Mouse (Mus musculus) erythroblast, embryonic 14.5 days (primary cell): ENCODE measurements around the gene 1190005I06Rik. TPM values are rescaled to one million over a fixed set of nuclear protein-coding genes. Genes with fewer than 3 reads are reported as not detected.

Source experiments
- H3K27me3 ChIP-seq: 2 replicates; pipeline ENCODE4 v1.6.1; 2012; ENCODE audit warnings: inconsistent platforms; ENCODE audit not compliant: control insufficient read depth
- H3K36me3 ChIP-seq: 2 replicates; pipeline ENCODE4 v1.6.1; 2012; ENCODE audit warnings: mild to moderate bottlenecking, inconsistent platforms; ENCODE audit not compliant: control insufficient read depth
- H3K4me1 ChIP-seq: 2 replicates; pipeline ENCODE4 v1.6.1; 2012; ENCODE audit warnings: inconsistent platforms; ENCODE audit not compliant: control insufficient read depth
- H3K4me3 ChIP-seq: replicated peaks from 2 replicates; pipeline ENCODE3; 2012; ENCODE audit warnings: moderate library complexity, mild to moderate bottlenecking, inconsistent platforms
- H3K9me3 ChIP-seq: 2 replicates; pipeline ENCODE4 v1.6.1; 2012; ENCODE audit warnings: low read length, inconsistent platforms, mixed read lengths; ENCODE audit not compliant: control insufficient read depth
- GATA1 ChIP-seq: IDR thresholded peaks from 2 replicates; pipeline ENCODE4 v1.6.1; 2012; ENCODE audit warnings: low read length, inconsistent platforms, mixed read lengths
- TAL1 ChIP-seq: IDR thresholded peaks from 3 replicates; pipeline ENCODE4 v1.6.1; 2012; ENCODE audit warnings: low read length, inconsistent platforms, mixed read lengths
- polyA plus RNA-seq: library from polyadenylated mRNA; stranded (reverse); fragments of >175 nt; gene quantifications from 2 replicates; pipeline ENCODE4 v1.2.3, GENCODE M21; 2012

1190005I06Rik gene
- polyA plus RNA-seq, 1 experiment = 0.20 TPM

GRCm38 (mm10) chr8:120672626-120673229 lies 25.3 kb upstream of the 1190005I06Rik start:
- H3K27me3 ChIP-seq = no peaks in the 10 kb centered on the region
- TF ChIP-seq GATA1 (no peak), TAL1 (no peak)
- no peaks in the 10 kb centered on the region for H3K9me3 ChIP-seq
- peaks cover 66% of the 10 kb centered on the region for H3K36me3 ChIP-seq
- H3K4me1 ChIP-seq = peaks cover 30% of the 10 kb centered on the region
- no peak overlapping the region for H3K4me3 ChIP-seq

DNA sequence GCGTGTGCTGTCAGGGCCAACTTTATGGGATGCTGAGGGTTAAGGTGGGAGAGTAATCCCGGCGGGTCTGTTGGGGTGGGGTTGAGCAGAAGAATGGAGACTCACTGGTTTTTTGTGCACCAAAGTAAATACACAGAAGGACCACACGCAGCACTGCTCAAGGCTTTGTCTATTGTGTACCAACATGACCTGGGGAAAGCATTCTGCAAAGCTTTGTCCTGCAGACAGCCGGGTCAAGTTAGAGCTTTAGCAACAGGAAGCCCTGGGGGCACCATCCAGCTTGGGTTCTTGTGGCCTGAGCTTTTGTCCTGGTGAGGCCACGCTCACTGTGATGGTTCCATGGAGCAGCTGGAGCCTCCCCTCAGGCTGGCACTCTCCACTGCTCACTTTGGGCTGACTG lies 24.3 kb upstream of the 1190005I06Rik start:
- TF ChIP-seq TAL1 (no peak), GATA1 (no peak)
- Histone ChIP-seq H3K9me3 (no peaks in the 10 kb centered on the region), H3K4me3 (no peak overlapping the region), H3K27me3 (no peaks in the 10 kb centered on the region), H3K4me1 (peaks cover 39% of the 10 kb centered on the region), H3K36me3 (peaks cover 62% of the 10 kb centered on the region)

DNA sequence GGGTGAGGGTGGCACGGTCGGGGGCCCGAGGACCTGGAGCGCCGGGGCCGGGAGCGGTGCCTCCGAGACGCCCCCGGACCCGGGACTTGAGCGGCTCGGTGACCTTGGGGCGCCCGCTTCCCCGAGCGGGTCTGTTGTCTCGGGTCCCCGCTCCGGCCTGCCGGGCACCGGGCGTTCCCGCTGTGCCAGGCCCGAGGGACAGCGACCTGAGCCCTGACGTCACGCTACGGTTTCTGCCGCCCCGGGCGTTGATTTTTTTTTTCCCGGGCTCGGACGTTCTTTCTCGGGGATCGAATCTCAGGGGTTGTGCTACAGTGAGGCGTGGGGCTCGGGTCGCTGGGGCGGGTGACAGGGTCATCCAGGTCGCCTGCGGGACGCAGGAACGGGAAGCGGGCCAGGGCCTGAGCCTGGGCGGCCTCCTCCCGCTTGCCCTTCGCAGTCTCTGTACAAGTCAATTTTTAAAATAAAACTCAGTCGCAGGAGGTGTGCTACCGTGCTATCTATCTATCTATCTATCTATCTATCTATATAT lies 21.0 kb upstream of the 1190005I06Rik start, which contains the start of gene Emc8:
Gene Emc8, minus strand, starts transcription at position 200 of the 532 bp plus-strand sequence.
- Histone ChIP-seq H3K27me3 (no peaks in the 10 kb centered on the region), H3K9me3 (no peaks in the 10 kb centered on the region), H3K4me1 (peaks cover 66% of the 10 kb centered on the region), H3K4me3 (peak within 1 kb of the TSS; percentile 89), H3K36me3 (peaks cover 65% of the 10 kb centered on the region)
- TF ChIP-seq GATA1 (no peak), TAL1 (no peak)

DNA sequence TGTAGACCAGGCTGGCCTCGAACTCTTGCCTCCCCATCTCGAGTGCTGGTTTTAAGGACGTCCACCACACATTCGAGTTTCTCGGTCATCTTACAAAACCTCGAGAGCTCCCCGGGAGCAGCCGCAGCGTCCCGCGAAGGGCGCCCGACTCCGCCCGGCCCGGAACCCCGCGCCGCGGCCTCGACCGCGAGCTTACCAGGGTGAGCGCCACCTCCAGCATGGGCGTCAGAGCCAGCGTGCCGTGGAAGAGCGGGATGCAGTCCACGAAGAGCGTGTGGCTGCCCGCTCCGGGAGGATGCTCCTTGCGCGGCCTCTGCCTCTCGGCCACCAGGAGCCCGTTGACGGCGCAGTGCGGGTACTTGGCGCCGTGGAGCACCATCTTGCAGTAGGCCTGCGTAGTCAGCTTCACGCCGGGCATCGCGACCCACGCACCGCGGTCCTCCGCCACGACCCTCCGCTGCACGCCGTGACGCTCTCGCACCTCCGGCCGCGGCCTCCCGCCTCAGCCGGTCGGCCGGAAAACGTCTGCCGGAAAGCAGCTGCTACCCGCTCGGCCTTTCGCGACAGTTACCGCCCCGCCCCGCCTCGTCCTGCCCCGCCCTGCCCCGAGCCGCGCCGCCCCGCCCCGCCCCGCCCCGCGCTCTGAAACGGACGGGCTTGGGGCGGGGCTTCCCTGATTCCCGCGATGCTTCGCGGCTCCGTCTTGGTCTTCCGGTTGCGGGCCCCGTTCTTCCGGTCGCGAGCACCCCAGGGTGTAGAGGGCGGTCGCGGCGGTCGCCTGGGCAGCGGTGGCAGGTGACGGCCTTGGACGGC lies 20.3 kb upstream of the 1190005I06Rik start, which contains the start of the genes Gm27021 and Cox4i1:
Gene Gm27021, minus strand, starts transcription at position 519 of the 813 bp plus-strand sequence.
Gene Cox4i1, plus strand, starts transcription at position 662 of the 813 bp plus-strand sequence.
- Histone ChIP-seq H3K9me3 (no peaks in the 10 kb centered on the region), H3K36me3 (peaks cover 65% of the 10 kb centered on the region), H3K4me3 (peak within 1 kb of the TSS; percentile 89), H3K27me3 (no peaks in the 10 kb centered on the region), H3K4me1 (peaks cover 64% of the 10 kb centered on the region)
- TF ChIP-seq GATA1 (no peak), TAL1 (no peak)

GRCm38 (mm10) chr8:120666807-120667470 lies 19.5 kb upstream of the 1190005I06Rik start:
- Histone ChIP-seq H3K9me3 (no peaks in the 10 kb centered on the region), H3K36me3 (peaks cover 62% of the 10 kb centered on the region), H3K4me3 (peak overlapping the region; percentile 89), H3K27me3 (no peaks in the 10 kb centered on the region), H3K4me1 (peaks cover 60% of the 10 kb centered on the region)
- TF ChIP-seq GATA1 = no peak
- TF ChIP-seq TAL1 = no peak

- peaks cover 57% of the 10 kb centered on the region for H3K36me3 ChIP-seq
- H3K4me1 ChIP-seq = peaks cover 56% of the 10 kb centered on the region
- TF ChIP-seq GATA1 (no peak), TAL1 (no peak)
- H3K4me3 ChIP-seq = peak overlapping the region; percentile 89
- H3K9me3 ChIP-seq = no peaks in the 10 kb centered on the region
- no peaks in the 10 kb centered on the region for H3K27me3 ChIP-seq
Measured at GRCm38 (mm10) chr8:120665726-120666455, 18.5 kb upstream of the 1190005I06Rik start.

GRCm38 (mm10) chr8:120664566-120664965 lies 17.1 kb upstream of the 1190005I06Rik start:
- no peaks in the 10 kb centered on the region for H3K9me3 ChIP-seq
- no peaks in the 10 kb centered on the region for H3K27me3 ChIP-seq
- no peak for TF ChIP-seq GATA1
- no peak for TF ChIP-seq TAL1
- H3K4me1 ChIP-seq = peaks cover 47% of the 10 kb centered on the region
- no peak overlapping the region for H3K4me3 ChIP-seq
- peaks cover 57% of the 10 kb centered on the region for H3K36me3 ChIP-seq

- TF ChIP-seq GATA1 (no peak), TAL1 (no peak)
- Histone ChIP-seq H3K36me3 (peaks cover 90% of the 10 kb centered on the region), H3K4me1 (peaks cover 1% of the 10 kb centered on the region; the same call in 1 of the 2 replicates), H3K9me3 (no peaks in the 10 kb centered on the region), H3K27me3 (no peaks in the 10 kb centered on the region), H3K4me3 (no peak overlapping the region)
Measured at GRCm38 (mm10) chr8:120657415-120657814, 10.0 kb upstream of the 1190005I06Rik start.
